Mouse (Mus musculus) layer of hippocampus, adult 9-10 months (tissue): ENCODE measurements around the gene Bcdin3d.

ENCODE experiments used
- DNase-seq: peaks from one replicate; pipeline ENCODE4 v3.0.0; 2022; ENCODE audit warnings: low spot score

Gene Bcdin3d

GRCm38 (mm10) chr15:99474576-99474926 lies at the start of gene Bcdin3d:
Gene Bcdin3d (minus strand): TSS chr15:99474730.
- no peak for DNase-seq

GRCm38 (mm10) chr15:99520306-99520705 lies 45.8 kb upstream of the Bcdin3d start:
- DNase-seq = no peak

GRCm38 (mm10) chr15:99519626-99520025 lies 45.1 kb upstream of the Bcdin3d start:
- DNase-seq = no peak

- DNase-seq = no peak
Measured at GRCm38 (mm10) chr15:99517715-99518114, 43.2 kb upstream of the Bcdin3d start.

- DNase-seq = no peak
Measured at GRCm38 (mm10) chr15:99516715-99517114, 42.2 kb upstream of the Bcdin3d start.

GRCm38 (mm10) chr15:99511797-99512525 lies 37.4 kb upstream of the Bcdin3d start:
- DNase-seq = no peak

GRCm38 (mm10) chr15:99510621-99511020 lies 36.1 kb upstream of the Bcdin3d start:
- no peak for DNase-seq

GRCm38 (mm10) chr15:99509840-99510239 lies 35.3 kb upstream of the Bcdin3d start:
- DNase-seq = no peak

- DNase-seq = no peak
Measured at GRCm38 (mm10) chr15:99505324-99506095, 31.0 kb upstream of the Bcdin3d start.

GRCm38 (mm10) chr15:99503256-99503655 lies 28.7 kb upstream of the Bcdin3d start:
- no peak for DNase-seq

- no peak for DNase-seq
Measured at GRCm38 (mm10) chr15:99502311-99502831, 27.8 kb upstream of the Bcdin3d start.

- DNase-seq = peak; percentile 49
Measured at GRCm38 (mm10) chr15:99501292-99502260, 27.0 kb upstream of the Bcdin3d start.

- no peak for DNase-seq
Measured at GRCm38 (mm10) chr15:99500320-99500719, 25.8 kb upstream of the Bcdin3d start.

GRCm38 (mm10) chr15:99499726-99500125 lies 25.2 kb upstream of the Bcdin3d start:
- no peak for DNase-seq

- DNase-seq = no peak
Measured at GRCm38 (mm10) chr15:99498781-99499180, 24.3 kb upstream of the Bcdin3d start.

GRCm38 (mm10) chr15:99498356-99498755 lies 23.8 kb upstream of the Bcdin3d start:
- DNase-seq = no peak

GRCm38 (mm10) chr15:99497527-99498242 lies 23.2 kb upstream of the Bcdin3d start:
- no peak for DNase-seq

GRCm38 (mm10) chr15:99497061-99497460 lies 22.5 kb upstream of the Bcdin3d start:
- DNase-seq = peak; percentile 53

GRCm38 (mm10) chr15:99484745-99485144 lies 10.2 kb upstream of the Bcdin3d start:
- no peak for DNase-seq

GRCm38 (mm10) chr15:99475814-99476213 lies 1.3 kb upstream of the Bcdin3d start:
- DNase-seq = no peak
